Mouse (Mus musculus): ENCODE measurements around the gene Zfp189. TPM values are rescaled to one million over a fixed set of nuclear protein-coding genes. Genes with fewer than 3 reads are reported as not detected.
A peak's percentile ranks its signal among the peaks of the same experiment; 100 is the strongest.

The Zfp189 gene
- polyA plus RNA-seq, 1 experiment from 2014 or later = 7.0 TPM

DNA sequence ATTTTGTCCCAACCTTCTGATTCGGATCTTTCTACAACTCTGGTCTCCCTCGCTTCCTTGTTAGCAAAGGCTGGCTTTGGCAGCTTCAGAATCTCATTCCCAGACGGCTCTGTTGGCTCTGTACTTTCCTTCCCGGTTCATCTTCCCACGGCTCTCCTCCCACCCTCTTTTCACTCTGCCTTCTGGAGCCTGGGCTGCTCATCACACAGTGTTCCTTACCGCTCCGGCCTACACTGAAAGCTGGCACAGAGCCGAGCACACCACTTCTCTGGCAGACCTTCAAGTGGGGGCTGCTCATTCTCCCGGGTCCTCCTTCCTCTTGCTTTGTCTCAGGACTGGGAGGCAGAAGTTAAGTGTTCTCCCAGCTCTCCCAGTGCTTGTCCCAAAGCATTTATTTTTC is 1.6 kb downstream of the Zfp189 start:
- ATAC-seq (replicated peaks; ENCODE audit: extremely low read depth, insufficient read depth, low FRiP score) = no peak
- WGBS = 59% methylated on average over 9 of the region's 9 CpGs
- no peaks in the 10 kb centered on the region for H3K27me3 ChIP-seq (ENCODE audit: control insufficient read depth, insufficient read depth, low read length)
- H3K9me3 ChIP-seq (replicated peaks; ENCODE audit: control insufficient read depth, low read length) = no peaks in the 10 kb centered on the region
- H3K9ac ChIP-seq (ENCODE audit: low read length) = no peak overlapping the region
- peaks cover 7% of the 10 kb centered on the region for H3K4me1 ChIP-seq (ENCODE audit: control insufficient read depth, insufficient read depth, low read length)
- H3K27ac ChIP-seq (ENCODE audit: low read length) = no peak overlapping the region
- peak overlapping the region; percentile 69 for H3K4me3 ChIP-seq (ENCODE audit: low read length)
- peak overlapping the region; percentile 85 for H3K4me2 ChIP-seq (ENCODE audit: low read depth, low read length)
- H3K36me3 ChIP-seq (ENCODE audit: control insufficient read depth, insufficient read depth) = peaks cover 25% of the 10 kb centered on the region

DNA sequence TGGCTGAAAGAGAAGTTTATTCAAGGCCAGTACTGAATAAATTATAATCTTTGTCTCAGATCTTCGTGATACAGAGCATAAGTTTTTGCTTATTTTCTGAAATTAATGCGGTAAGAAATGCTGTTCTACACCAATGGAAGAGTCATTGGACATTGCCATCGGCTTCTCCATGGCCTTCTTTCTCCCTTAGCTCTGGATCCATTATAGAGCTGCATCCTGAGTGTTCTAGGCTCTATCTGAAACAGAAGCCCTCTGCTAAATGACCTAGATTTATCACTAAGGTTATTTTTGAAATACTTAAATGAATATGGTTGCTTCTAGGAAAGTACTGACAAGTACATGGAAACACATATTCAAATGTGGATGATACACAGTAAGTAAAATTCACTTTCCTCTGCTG is 14.1 kb downstream of the Zfp189 start:
- 85% methylated on average over 3 of the region's 3 CpGs for WGBS

DNA sequence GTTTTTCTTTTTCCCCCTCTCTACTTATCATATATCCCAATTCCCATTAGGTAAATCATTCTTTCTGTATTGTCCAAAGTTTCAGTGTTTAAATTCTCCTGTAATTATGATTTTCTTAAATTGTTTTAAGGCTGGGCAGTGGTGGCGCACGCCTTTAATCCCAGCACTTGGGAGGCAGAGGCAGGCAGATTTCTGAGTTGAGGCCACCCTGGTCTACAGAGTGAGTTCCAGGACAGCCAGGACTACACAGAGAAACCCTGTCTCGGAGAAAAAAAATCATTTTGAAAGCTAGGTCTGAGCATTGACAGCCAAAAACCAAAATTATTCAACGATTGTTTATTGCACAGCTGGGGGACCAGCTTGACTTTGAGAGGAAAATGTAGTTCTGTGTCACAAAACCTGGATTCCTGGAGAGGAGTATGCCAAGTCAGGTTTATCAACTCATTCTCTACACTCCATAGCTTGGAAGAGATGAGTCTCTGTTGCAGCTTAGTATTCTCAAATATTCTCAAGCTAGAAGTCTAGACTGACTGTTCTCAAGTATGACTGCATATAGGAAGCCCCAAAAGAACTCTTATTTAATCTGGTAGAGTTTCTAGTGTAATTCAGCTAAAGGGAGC is 14.8 kb downstream of the Zfp189 start:
- no peak overlapping the region for H3K4me3 ChIP-seq (ENCODE audit: low read length)
- H3K27ac ChIP-seq (ENCODE audit: low read length) = no peak overlapping the region
- H3K4me1 ChIP-seq (ENCODE audit: control insufficient read depth, insufficient read depth, low read length) = 0 out of 2 replicates have a peak, but pooled peaks cover 4% of the 10 kb centered on the region
- H3K27me3 ChIP-seq (ENCODE audit: control insufficient read depth, insufficient read depth, low read length) = no peaks in the 10 kb centered on the region
- peaks cover 13% of the 10 kb centered on the region for H3K36me3 ChIP-seq (ENCODE audit: control insufficient read depth, insufficient read depth)
- H3K9me3 ChIP-seq (replicated peaks; ENCODE audit: control insufficient read depth, low read length) = peaks cover 4% of the 10 kb centered on the region
- no peak for ATAC-seq (replicated peaks; ENCODE audit: extremely low read depth, insufficient read depth, low FRiP score)
- H3K4me2 ChIP-seq (ENCODE audit: low read depth, low read length) = no peak overlapping the region
- H3K9ac ChIP-seq (ENCODE audit: low read length) = no peak overlapping the region
- 88% methylated on average over 4 of the region's 4 CpGs for WGBS

More for the DNA sequence above, 14.1 kb downstream of the Zfp189 start:
- Histone ChIP-seq H3K27me3 (ENCODE audit: control insufficient read depth, insufficient read depth, low read length) (no peaks in the 10 kb centered on the region), H3K4me1 (ENCODE audit: control insufficient read depth, insufficient read depth, low read length) (0 out of 2 replicates have a peak, but pooled peaks cover 4% of the 10 kb centered on the region), H3K27ac (ENCODE audit: low read length) (no peak overlapping the region), H3K36me3 (ENCODE audit: control insufficient read depth, insufficient read depth) (peaks cover 20% of the 10 kb centered on the region), H3K9me3 (replicated peaks; ENCODE audit: control insufficient read depth, low read length) (peaks cover 11% of the 10 kb centered on the region), H3K4me2 (ENCODE audit: low read depth, low read length) (no peak overlapping the region), H3K9ac (ENCODE audit: low read length) (no peak overlapping the region), H3K4me3 (ENCODE audit: low read length) (no peak overlapping the region)
- no peak for ATAC-seq (replicated peaks; ENCODE audit: extremely low read depth, insufficient read depth, low FRiP score)

DNA sequence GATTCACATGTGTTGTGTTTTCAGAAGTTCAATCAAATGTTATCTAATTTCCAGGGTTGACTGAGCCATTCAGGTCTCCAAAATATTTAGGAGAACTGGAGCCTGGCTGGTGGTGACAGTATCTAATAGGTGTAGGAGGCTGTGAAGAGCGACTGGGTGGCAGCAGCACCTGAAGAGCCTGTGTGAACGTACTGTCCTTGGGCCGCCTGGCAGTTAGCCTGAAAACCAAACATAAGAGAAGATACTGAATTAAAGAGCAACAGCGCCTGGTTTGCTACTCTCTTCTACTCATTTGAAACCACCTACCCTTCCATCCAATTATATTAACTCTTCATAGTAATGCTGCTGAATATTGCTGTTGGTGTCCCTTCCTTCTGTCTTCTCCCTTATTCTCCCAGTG is 15.7 kb downstream of the Zfp189 start:
- Histone ChIP-seq H3K4me2 (ENCODE audit: low read depth, low read length) (no peak overlapping the region), H3K4me1 (ENCODE audit: control insufficient read depth, insufficient read depth, low read length) (peaks cover 7% of the 10 kb centered on the region; the same call in 1 of the 2 replicates), H3K27me3 (ENCODE audit: control insufficient read depth, insufficient read depth, low read length) (no peaks in the 10 kb centered on the region), H3K36me3 (ENCODE audit: control insufficient read depth, insufficient read depth) (peaks cover 9% of the 10 kb centered on the region), H3K27ac (ENCODE audit: low read length) (no peak overlapping the region), H3K9ac (ENCODE audit: low read length) (no peak overlapping the region), H3K9me3 (replicated peaks; ENCODE audit: control insufficient read depth, low read length) (no peaks in the 10 kb centered on the region), H3K4me3 (ENCODE audit: low read length) (no peak overlapping the region)
- ATAC-seq (replicated peaks; ENCODE audit: extremely low read depth, insufficient read depth, low FRiP score) = no peak
- WGBS = 73% methylated on average over 4 of the region's 4 CpGs

DNA sequence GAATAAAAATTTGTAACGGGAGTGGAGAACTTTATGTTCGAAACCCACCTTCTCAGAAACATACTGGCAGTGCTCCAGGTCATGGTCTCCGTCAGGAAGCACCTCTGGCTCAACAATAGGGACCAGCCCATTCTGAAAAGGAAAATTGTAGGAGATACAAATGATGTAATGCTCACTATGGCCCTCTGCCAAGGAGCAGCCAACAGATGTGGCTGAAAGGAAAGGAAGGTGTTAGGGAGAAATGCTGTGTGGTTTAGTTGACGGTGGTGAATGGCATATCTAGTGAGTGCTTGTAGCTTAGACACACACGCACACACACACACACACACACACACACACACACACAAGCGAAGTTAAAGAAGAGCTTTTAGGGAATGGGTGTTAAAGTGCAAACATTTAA is 18.7 kb downstream of the Zfp189 start:
- ATAC-seq (replicated peaks; ENCODE audit: extremely low read depth, insufficient read depth, low FRiP score) = peak; percentile 55; the same call in 1 of the 2 replicates
- WGBS = 31% methylated on average over 6 of the region's 6 CpGs

DNA sequence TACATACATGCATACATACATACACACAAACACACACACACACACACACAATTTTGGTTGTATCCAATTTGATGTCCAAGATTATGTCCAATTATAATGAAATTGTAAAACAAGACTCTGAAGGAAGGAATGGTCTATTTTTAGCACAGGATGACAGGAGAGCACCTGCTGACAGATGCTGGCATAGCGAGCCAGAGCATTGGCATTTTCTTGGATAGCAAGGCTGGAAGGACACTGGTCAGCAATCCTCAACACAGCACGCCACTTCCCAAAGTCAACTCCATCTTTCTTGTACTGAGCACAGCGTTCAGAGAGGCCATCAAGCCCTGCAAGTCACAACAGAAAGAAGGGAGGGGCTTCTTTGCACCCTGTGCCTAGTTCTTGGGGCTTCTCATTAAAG is 20.0 kb downstream of the Zfp189 start:
- Histone ChIP-seq H3K4me3 (ENCODE audit: low read length) (no peak overlapping the region), H3K9ac (ENCODE audit: low read length) (no peak overlapping the region), H3K27me3 (ENCODE audit: control insufficient read depth, insufficient read depth, low read length) (no peaks in the 10 kb centered on the region), H3K9me3 (replicated peaks; ENCODE audit: control insufficient read depth, low read length) (no peaks in the 10 kb centered on the region), H3K4me2 (ENCODE audit: low read depth, low read length) (no peak overlapping the region), H3K27ac (ENCODE audit: low read length) (no peak overlapping the region), H3K36me3 (ENCODE audit: control insufficient read depth, insufficient read depth) (no peaks in the 10 kb centered on the region), H3K4me1 (ENCODE audit: control insufficient read depth, insufficient read depth, low read length) (peaks cover 7% of the 10 kb centered on the region; the same call in 1 of the 2 replicates)
- 30% methylated on average over 3 of the region's 3 CpGs for WGBS
- no peak for ATAC-seq (replicated peaks; ENCODE audit: extremely low read depth, insufficient read depth, low FRiP score)

More for the DNA sequence above, 18.7 kb downstream of the Zfp189 start:
- Histone ChIP-seq H3K9me3 (replicated peaks; ENCODE audit: control insufficient read depth, low read length) (no peaks in the 10 kb centered on the region), H3K27ac (ENCODE audit: low read length) (no peak overlapping the region), H3K27me3 (ENCODE audit: control insufficient read depth, insufficient read depth, low read length) (no peaks in the 10 kb centered on the region), H3K4me2 (ENCODE audit: low read depth, low read length) (no peak overlapping the region), H3K36me3 (ENCODE audit: control insufficient read depth, insufficient read depth) (no peaks in the 10 kb centered on the region), H3K4me3 (ENCODE audit: low read length) (no peak overlapping the region), H3K4me1 (ENCODE audit: control insufficient read depth, insufficient read depth, low read length) (peaks cover 7% of the 10 kb centered on the region; the same call in 1 of the 2 replicates), H3K9ac (ENCODE audit: low read length) (no peak overlapping the region)

DNA sequence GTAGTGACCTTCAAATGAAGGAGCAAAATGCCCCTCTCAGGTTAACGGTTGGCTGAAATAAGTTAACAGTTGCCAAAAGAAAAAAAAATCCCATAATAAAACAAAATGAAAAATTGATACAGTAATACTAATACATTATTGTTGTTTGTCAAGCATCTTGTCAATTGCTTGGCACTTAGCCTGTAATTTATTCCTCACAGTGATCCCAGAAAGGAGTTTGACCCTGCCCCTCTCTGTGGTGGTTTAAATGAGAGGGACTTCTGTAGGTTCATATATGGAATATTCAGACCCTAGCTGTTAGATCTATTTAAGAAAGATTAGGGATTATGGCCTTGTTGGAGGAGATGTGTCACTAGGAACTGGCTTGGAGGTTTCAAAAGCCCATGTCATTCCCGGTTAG is 25.1 kb downstream of the Zfp189 start:
- Histone ChIP-seq H3K9me3 (replicated peaks; ENCODE audit: control insufficient read depth, low read length) (no peaks in the 10 kb centered on the region), H3K27me3 (ENCODE audit: control insufficient read depth, insufficient read depth, low read length) (no peaks in the 10 kb centered on the region), H3K4me3 (ENCODE audit: low read length) (no peak overlapping the region), H3K9ac (ENCODE audit: low read length) (no peak overlapping the region), H3K36me3 (ENCODE audit: control insufficient read depth, insufficient read depth) (no peaks in the 10 kb centered on the region), H3K27ac (ENCODE audit: low read length) (no peak overlapping the region), H3K4me2 (ENCODE audit: low read depth, low read length) (no peak overlapping the region), H3K4me1 (ENCODE audit: control insufficient read depth, insufficient read depth, low read length) (peaks cover 2% of the 10 kb centered on the region; the same call in 1 of the 2 replicates)
- no peak for ATAC-seq (replicated peaks; ENCODE audit: extremely low read depth, insufficient read depth, low FRiP score)
- 70% methylated on average over 2 of the region's 2 CpGs for WGBS

DNA sequence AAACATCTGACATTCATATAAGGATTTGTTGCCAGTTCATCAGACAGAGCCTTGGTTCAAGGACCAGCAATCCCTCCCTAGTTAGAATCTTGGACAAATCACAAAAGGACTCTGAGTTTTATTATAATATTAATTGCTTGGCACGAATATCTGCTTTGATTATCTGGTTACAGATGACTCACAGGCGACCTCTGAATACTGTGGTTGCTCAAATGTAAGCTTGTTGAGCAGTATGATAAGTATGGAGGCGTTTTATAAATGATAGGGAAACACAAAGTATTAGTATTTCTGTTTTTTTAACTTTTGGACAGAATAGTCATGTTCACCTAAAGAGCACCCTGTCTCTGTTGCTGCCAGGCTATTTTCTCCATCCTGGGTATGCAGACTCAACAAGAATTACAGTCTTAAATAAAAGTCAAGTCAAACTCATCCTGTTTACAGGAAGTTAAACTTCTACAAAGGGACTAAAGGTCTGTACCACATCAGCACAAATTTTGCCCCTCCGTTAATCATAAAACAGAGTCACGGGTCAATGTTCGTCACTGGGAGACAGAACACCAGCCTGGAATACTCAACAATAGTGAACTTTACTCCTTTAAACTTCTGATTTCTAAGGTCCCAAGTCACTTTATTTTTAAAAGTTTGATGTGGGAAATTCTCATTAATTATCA is 26.0 kb downstream of the Zfp189 start:
- no peaks in the 10 kb centered on the region for H3K4me1 ChIP-seq (ENCODE audit: control insufficient read depth, insufficient read depth, low read length)
- H3K27me3 ChIP-seq (ENCODE audit: control insufficient read depth, insufficient read depth, low read length) = no peaks in the 10 kb centered on the region
- 66% methylated on average over 6 of the region's 6 CpGs for WGBS
- no peaks in the 10 kb centered on the region for H3K36me3 ChIP-seq (ENCODE audit: control insufficient read depth, insufficient read depth)
- no peak overlapping the region for H3K4me2 ChIP-seq (ENCODE audit: low read depth, low read length)
- H3K4me3 ChIP-seq (ENCODE audit: low read length) = no peak overlapping the region
- ATAC-seq (replicated peaks; ENCODE audit: extremely low read depth, insufficient read depth, low FRiP score) = no peak
- H3K9me3 ChIP-seq (replicated peaks; ENCODE audit: control insufficient read depth, low read length) = no peaks in the 10 kb centered on the region
- no peak overlapping the region for H3K27ac ChIP-seq (ENCODE audit: low read length)
- H3K9ac ChIP-seq (ENCODE audit: low read length) = no peak overlapping the region

DNA sequence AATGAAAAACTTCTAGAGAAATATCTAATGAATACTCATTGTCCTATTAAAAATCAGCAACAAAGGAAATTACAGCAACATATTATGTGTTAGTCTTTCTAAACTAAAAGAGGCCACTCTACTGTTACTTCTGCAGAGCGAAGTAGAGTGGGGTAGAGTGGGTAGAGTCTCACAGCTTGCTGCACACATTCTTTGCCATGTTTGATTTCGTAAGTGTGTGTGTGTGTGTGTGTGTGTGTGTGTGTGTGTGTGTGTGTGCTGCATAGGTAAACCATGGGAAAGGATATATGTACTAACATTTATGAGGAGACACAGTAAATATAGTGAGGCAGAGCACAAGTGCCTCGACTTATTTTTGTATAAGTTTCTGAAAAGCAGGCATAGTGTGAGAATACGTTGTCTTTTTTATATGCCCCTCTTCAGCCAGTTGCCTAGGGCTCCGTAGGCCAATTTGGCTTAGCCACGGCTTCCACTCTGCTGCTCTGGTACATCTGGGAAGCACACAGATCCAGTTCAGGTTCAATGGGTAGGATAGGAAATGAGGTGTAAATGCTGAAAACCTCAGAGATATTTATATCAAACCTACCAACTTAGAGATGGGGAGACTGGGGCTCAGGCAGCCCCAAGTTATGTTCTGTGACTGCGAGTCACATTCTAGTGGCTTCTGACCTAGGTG is 26.7 kb downstream of the Zfp189 start:
- H3K9ac ChIP-seq (ENCODE audit: low read length) = no peak overlapping the region
- 81% methylated on average over 7 of the region's 7 CpGs for WGBS
- H3K36me3 ChIP-seq (ENCODE audit: control insufficient read depth, insufficient read depth) = no peaks in the 10 kb centered on the region
- no peak for ATAC-seq (replicated peaks; ENCODE audit: extremely low read depth, insufficient read depth, low FRiP score)
- no peak overlapping the region for H3K27ac ChIP-seq (ENCODE audit: low read length)
- no peaks in the 10 kb centered on the region for H3K27me3 ChIP-seq (ENCODE audit: control insufficient read depth, insufficient read depth, low read length)
- H3K4me3 ChIP-seq (ENCODE audit: low read length) = no peak overlapping the region
- no peaks in the 10 kb centered on the region for H3K9me3 ChIP-seq (replicated peaks; ENCODE audit: control insufficient read depth, low read length)
- H3K4me1 ChIP-seq (ENCODE audit: control insufficient read depth, insufficient read depth, low read length) = no peaks in the 10 kb centered on the region
- no peak overlapping the region for H3K4me2 ChIP-seq (ENCODE audit: low read depth, low read length)
